Mouse (Mus musculus) myocyte (in vitro differentiated cells): ENCODE measurements around the gene Cort.

Experiments used
- CEBPB ChIP-seq: IDR thresholded peaks from 2 replicates; pipeline ENCODE4 v1.6.1; 2011; ENCODE audit warnings: mild to moderate bottlenecking, moderate library complexity; ENCODE audit not compliant: poor library complexity, insufficient read depth, severe bottlenecking
- E2F4 ChIP-seq: IDR thresholded peaks from one replicate; pipeline ENCODE4 v1.6.1; 2011; ENCODE audit warnings: mild to moderate bottlenecking, control low read depth, moderate library complexity; ENCODE audit not compliant: insufficient read depth
- MYOD1 ChIP-seq, 3 experiments: IDR thresholded peaks; one replicate each; pipeline ENCODE4 v1.6.1; 2011; ENCODE audit warnings: control low read depth in 2 of 3, low read depth in 2 of 3, mild to moderate bottlenecking in 2 of 3, moderate library complexity in 1 of 3; ENCODE audit not compliant: insufficient read length in 2 of 3, control insufficient read depth in 1 of 3
- POLR2A ChIP-seq: IDR thresholded peaks from one replicate; pipeline ENCODE4 v1.6.1; 2011; ENCODE audit warnings: low read depth, mild to moderate bottlenecking, control low read depth, moderate library complexity; ENCODE audit not compliant: insufficient read length
- POLR2AphosphoS2 ChIP-seq: IDR thresholded peaks from one replicate; pipeline ENCODE4 v1.6.1; 2011; ENCODE audit warnings: low read depth, control low read depth; ENCODE audit not compliant: insufficient read length
- TCF12 ChIP-seq: IDR thresholded peaks from one replicate; pipeline ENCODE4 v1.6.1; 2011; ENCODE audit warnings: mild to moderate bottlenecking, control low read depth; ENCODE audit not compliant: poor library complexity, insufficient read depth, severe bottlenecking
- USF1 ChIP-seq: IDR thresholded peaks from one replicate; pipeline ENCODE4 v1.6.1; 2011; ENCODE audit warnings: low read depth, mild to moderate bottlenecking, control low read depth, moderate library complexity

GRCm38 (mm10) chr4:149085381-149085780, 41.2 kb downstream of the Cort start:
- TF ChIP-seq POLR2A, result no peak
- TF ChIP-seq TCF12, result no peak
- TF ChIP-seq MYOD1 (IDR thresholded peaks at IDR 0.05; ENCODE audit: control insufficient read depth in 1 of 3, insufficient read length in 2 of 3, low read depth in 2 of 3), result no peak
- TF ChIP-seq E2F4, result no peak
- no peak for TF ChIP-seq USF1
- TF ChIP-seq CEBPB, result no peak
- TF ChIP-seq POLR2AphosphoS2, result no peak
